17 mouse cellular contexts compared by ENCODE assay signal in genomic region chr11:18990244-18990677, GRCm38 (mm10). TPM values are rescaled to one million over a fixed set of nuclear protein-coding genes. Genes with fewer than 3 reads are reported as not detected.
DNase-seq lines count a peak whose midpoint lies in the region; ATAC-seq and TF ChIP-seq lines count a peak whose summit lies in the region.
"Had no signal": no experiment of that assay in that cellular context is flagged by ENCODE, and none has a peak within 500 bp of the region (broad histone marks: within the 10 kb centered on the region; RNA-seq: fewer than 3 reads in every experiment).

No protein-coding gene starts in this region.

- peaks cover 31% of the 10 kb centered on the region for H3K36me3 ChIP-seq in heart, embryonic 15.5 days
- peaks cover 8% of the 10 kb centered on the region; the same call in 1 of the 2 replicates for H3K36me3 ChIP-seq in forebrain, embryonic 15.5 days
- peaks cover 64% of the 10 kb centered on the region for H3K36me3 ChIP-seq in midbrain, embryonic 10.5 days
- H3K36me3 ChIP-seq: G1E had no signal

- no peaks in the 10 kb centered on the region for H3K27me3 ChIP-seq in heart, embryonic 15.5 days
- no peaks in the 10 kb centered on the region for H3K27me3 ChIP-seq in forebrain, embryonic 15.5 days
- 0 out of 2 replicates have a peak, but pooled peaks cover 5% of the 10 kb centered on the region for H3K27me3 ChIP-seq in midbrain, embryonic 10.5 days (ENCODE audit: low read depth, poor library complexity, severe bottlenecking)
- H3K27me3 ChIP-seq: lung, embryonic 15.5 days had no signal

- H3K4me2 ChIP-seq in heart, embryonic 15.5 days: no peak overlapping the region
- H3K4me2 ChIP-seq in forebrain, embryonic 15.5 days (replicated peaks): peak overlapping the region; percentile 22; the same call in 1 of the 2 replicates
- H3K4me2 ChIP-seq: lung, embryonic 15.5 days had no signal

- no peak for TF ChIP-seq CTCF in olfactory bulb, adult 2 months (IDR thresholded peaks at IDR 0.05; ENCODE audit: insufficient read depth, low read depth, low read length)

- peaks cover 44% of the 10 kb centered on the region for H3K4me1 ChIP-seq in heart, embryonic 15.5 days (replicated peaks)
- peaks cover 25% of the 10 kb centered on the region for H3K4me1 ChIP-seq in forebrain, embryonic 15.5 days
- H3K4me1 ChIP-seq in midbrain, embryonic 10.5 days: peaks cover 62% of the 10 kb centered on the region
- peaks cover 5% of the 10 kb centered on the region for H3K4me1 ChIP-seq in olfactory bulb, adult 2 months (ENCODE audit: control insufficient read depth, insufficient read depth, low read length)
- H3K4me1 ChIP-seq: lung, embryonic 15.5 days had no signal

- WGBS in heart, embryonic 15.5 days: 76% methylated on average over 6 of the region's 6 CpGs
- 10% methylated on average over 6 of the region's 6 CpGs for WGBS in forebrain, embryonic 15.5 days
- 41% methylated on average over 6 of the region's 6 CpGs for WGBS in midbrain, embryonic 10.5 days
- 40% methylated on average over 6 of the region's 6 CpGs for WGBS in olfactory bulb, adult 2 months

- H3K9me3 ChIP-seq in heart, embryonic 15.5 days (replicated peaks): no peaks in the 10 kb centered on the region
- no peaks in the 10 kb centered on the region for H3K9me3 ChIP-seq in forebrain, embryonic 15.5 days
- H3K9me3 ChIP-seq in midbrain, embryonic 10.5 days (replicated peaks): no peaks in the 10 kb centered on the region
- H3K9me3 ChIP-seq: G1E; lung, embryonic 15.5 days had no signal

- no peak for DNase-seq in heart, postnatal 25 days (ENCODE audit: low spot score)
- no peak for DNase-seq in midbrain, embryonic 10.5 days (ENCODE audit: low spot score)
- DNase-seq in spleen, adult 12 weeks (ENCODE audit: low spot score): no peak
- DNase-seq in natural killer cell, adult 2 months (ENCODE audit: low spot score in 2 of 2): no peak
- DNase-seq: B cell, adult 2 months; cerebellum, adult 9-10 months; heart, postnatal 36 days; kidney, adult 9 months; layer of hippocampus, postnatal 36 days; right cerebral cortex, postnatal 25 days; thymus, postnatal 14 days had no signal

- H3K27ac ChIP-seq in heart, embryonic 15.5 days: peak overlapping the region; percentile 26; the same call in 1 of the 2 replicates
- H3K27ac ChIP-seq in forebrain, embryonic 15.5 days (replicated peaks): peak overlapping the region; percentile 38
- peak overlapping the region; percentile 64; the same call in 1 of the 2 replicates for H3K27ac ChIP-seq in midbrain, embryonic 10.5 days (replicated peaks)
- H3K27ac ChIP-seq in olfactory bulb, adult 2 months (ENCODE audit: insufficient read depth, low read depth, low read length): peak overlapping the region; percentile 68; the same call in 1 of the 2 replicates
- H3K27ac ChIP-seq: lung, embryonic 15.5 days had no signal

- TF ChIP-seq POLR2A in olfactory bulb, adult 2 months (IDR thresholded peaks at IDR 0.05; ENCODE audit: insufficient read depth, low read depth, low read length): no peak

- H3K9ac ChIP-seq in heart, embryonic 15.5 days: no peak overlapping the region
- H3K9ac ChIP-seq in forebrain, embryonic 15.5 days (replicated peaks): no peak overlapping the region; the same call in 1 of the 2 replicates
- H3K9ac ChIP-seq: lung, embryonic 15.5 days had no signal

- no peak overlapping the region for H3K4me3 ChIP-seq in heart, embryonic 15.5 days
- no peak overlapping the region for H3K4me3 ChIP-seq in forebrain, embryonic 15.5 days
- peak overlapping the region; percentile 21 for H3K4me3 ChIP-seq in midbrain, embryonic 10.5 days
- no peak overlapping the region for H3K4me3 ChIP-seq in olfactory bulb, adult 2 months (ENCODE audit: insufficient read depth, low read depth, low read length)
- H3K4me3 ChIP-seq: lung, embryonic 15.5 days had no signal

- ATAC-seq in heart, embryonic 15.5 days (replicated peaks; ENCODE audit: insufficient number of reproducible peaks, insufficient read depth, low FRiP score, low read depth): no peak
- peak; percentile 74 for ATAC-seq in forebrain, embryonic 15.5 days (replicated peaks)
- ATAC-seq in megakaryocyte-erythroid progenitor cell, adult 5-6 weeks (replicated peaks; ENCODE audit: low FRiP score, low TSS enrichment, poor library complexity, severe bottlenecking): no peak

- intact Hi-C loops in heart, postnatal 25 days (cut with DNase I): no loop called here

RNA-seq across cellular contexts. Expression of gene Meis1, which starts 28.5 kb away (rescaled TPM):
- 51.8 and 67.7 TPM in 2 replicates for polyA plus RNA-seq in heart, embryonic 15.5 days (2015; fragmentation: Nextera tagmentation; extraction: Ambion mirVana)
- total RNA-seq in heart, postnatal 25 days (2021): 10 to 100 TPM; 26.5 to 31.4 TPM
- 29.4 and 29.7 TPM in 2 replicates for polyA plus RNA-seq in forebrain, embryonic 15.5 days (2015; fragmentation: Nextera tagmentation; extraction: Ambion mirVana)
- polyA plus RNA-seq in midbrain, embryonic 10.5 days (2016; fragmentation: Nextera tagmentation; extraction: Ambion mirVana): 44.5 and 48.0 TPM in 2 replicates
- not detected in 2 replicates for polyA plus RNA-seq in olfactory bulb, adult 2 months (2012; ENCODE audit: insufficient read depth, insufficient read length, low replicate concordance, missing spikeins)
- total RNA-seq in megakaryocyte-erythroid progenitor cell, adult 5-6 weeks (2014; fragmentation: Nextera tagmentation): 14.5 and 20.7 TPM in 2 replicates
- 19.9 and 45.5 TPM in 2 replicates for total RNA-seq in megakaryocyte-erythroid progenitor cell, adult 5-6 weeks (2017)
